Comparison of ENCODE assay signal across 9 mouse cellular contexts in the genomic region with DNA sequence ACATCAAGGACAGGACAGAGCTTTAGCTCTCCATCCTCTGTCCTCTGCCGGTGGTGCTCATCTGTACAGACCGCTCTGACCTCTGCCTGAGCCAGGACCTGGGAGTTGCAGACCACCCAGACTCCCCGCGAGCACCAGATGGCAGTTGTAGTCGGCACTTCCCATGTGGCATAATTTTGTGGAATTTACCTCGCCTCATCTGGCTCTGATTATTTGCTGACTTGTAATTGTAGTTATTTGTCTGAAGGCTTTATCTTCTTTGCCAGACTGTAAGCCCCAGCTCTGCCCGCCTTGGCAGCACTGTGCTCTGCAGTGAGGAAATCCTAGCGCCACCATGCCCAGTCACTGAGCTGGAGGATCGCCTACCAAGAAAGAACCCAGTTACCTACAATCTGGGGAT. TPM values are rescaled to one million over a fixed set of nuclear protein-coding genes. Genes with fewer than 3 reads are reported as not detected.
DNase-seq lines count a peak whose midpoint lies in the region; ATAC-seq and TF ChIP-seq lines count a peak whose summit lies in the region.
"Had no signal": no experiment of that assay in that cellular context is flagged by ENCODE, and none has a peak within 500 bp of the region (broad histone marks: within the 10 kb centered on the region; RNA-seq: fewer than 3 reads in every experiment).

No protein-coding gene starts in this region.

- no peak overlapping the region for H3K9ac ChIP-seq in heart, embryonic 11.5 days (ENCODE audit: low read depth, low read length)
- H3K9ac ChIP-seq in forebrain, embryonic 14.5 days (ENCODE audit: low read length) = peak overlapping the region; percentile 41; the same call in 1 of the 2 replicates

- 12% methylated on average over 9 of the region's 9 CpGs for WGBS in heart, embryonic 11.5 days (ENCODE audit: insufficient replicate concordance)
- 17% methylated on average over 9 of the region's 9 CpGs for WGBS in forebrain, embryonic 14.5 days

- no peaks in the 10 kb centered on the region for H3K9me3 ChIP-seq in heart, embryonic 11.5 days (replicated peaks; ENCODE audit: control insufficient read depth, low read length)
- H3K9me3 ChIP-seq in E14TG2a.4 (ENCODE audit: low read length) = no peaks in the 10 kb centered on the region
- no peaks in the 10 kb centered on the region for H3K9me3 ChIP-seq in forebrain, embryonic 14.5 days (replicated peaks; ENCODE audit: control insufficient read depth, low read length)

- peak overlapping the region; percentile 23 for H3K4me3 ChIP-seq in heart, embryonic 11.5 days (ENCODE audit: low read depth, low read length)
- peak overlapping the region; percentile 35 for H3K4me3 ChIP-seq in E14TG2a.4 (replicated peaks; ENCODE audit: low read length)
- H3K4me3 ChIP-seq in forebrain, embryonic 14.5 days (ENCODE audit: low read depth, low read length) = no peak overlapping the region
- H3K4me3 ChIP-seq: megakaryocyte, embryonic 14.5 days had no signal

- no peak overlapping the region for H3K27ac ChIP-seq in heart, embryonic 11.5 days (ENCODE audit: low read depth, low read length)
- H3K27ac ChIP-seq in forebrain, embryonic 14.5 days (ENCODE audit: low read depth, low read length) = no peak overlapping the region

- no peaks in the 10 kb centered on the region; the same call in 1 of the 2 replicates for H3K27me3 ChIP-seq in heart, embryonic 11.5 days (ENCODE audit: control insufficient read depth, insufficient read depth, low read length)
- no peaks in the 10 kb centered on the region for H3K27me3 ChIP-seq in E14TG2a.4 (ENCODE audit: insufficient read depth, low read length)
- no peaks in the 10 kb centered on the region for H3K27me3 ChIP-seq in forebrain, embryonic 14.5 days (replicated peaks; ENCODE audit: control insufficient read depth, insufficient read depth, low read length)

- no peaks in the 10 kb centered on the region for H3K36me3 ChIP-seq in heart, embryonic 11.5 days (ENCODE audit: control insufficient read depth, insufficient read depth, low read length)
- H3K36me3 ChIP-seq in E14TG2a.4 (ENCODE audit: insufficient read depth, low read length) = peaks cover 32% of the 10 kb centered on the region; the same call in 1 of the 2 replicates
- H3K36me3 ChIP-seq in forebrain, embryonic 14.5 days (ENCODE audit: control insufficient read depth, insufficient read depth, low read length) = no peaks in the 10 kb centered on the region

- peak overlapping the region; percentile 61 for H3K4me2 ChIP-seq in heart, embryonic 11.5 days
- peak overlapping the region; percentile 33 for H3K4me2 ChIP-seq in forebrain, embryonic 14.5 days (ENCODE audit: low read length)

- H3K4me1 ChIP-seq in heart, embryonic 11.5 days (ENCODE audit: control insufficient read depth, insufficient read depth, low read length) = 0 out of 2 replicates have a peak, but pooled peaks cover 2% of the 10 kb centered on the region
- peaks cover 82% of the 10 kb centered on the region for H3K4me1 ChIP-seq in E14TG2a.4 (replicated peaks; ENCODE audit: low read depth, low read length)
- H3K4me1 ChIP-seq in forebrain, embryonic 14.5 days (ENCODE audit: control insufficient read depth, insufficient read depth, low read length) = no peaks in the 10 kb centered on the region

- no peak for DNase-seq in heart, adult 18-20 months
- peak; percentile 44 for DNase-seq in forebrain, embryonic 14.5 days (ENCODE audit: low spot score)
- DNase-seq in mesoderm, embryonic 11.5 days (ENCODE audit: low read depth, low spot score) = peak; percentile 68
- no peak for DNase-seq in adrenal gland, postnatal 10 days
- DNase-seq in ovary, postnatal 14 days (ENCODE audit: low spot score) = no peak
- no peak for DNase-seq in left cerebral cortex, adult 8-10 months (ENCODE audit: low spot score in 2 of 2)

- ATAC-seq in heart, embryonic 11.5 days (replicated peaks; ENCODE audit: insufficient number of reproducible peaks, low FRiP score, low TSS enrichment) = no peak
- 0 out of 2 replicates have a peak, but pooled peaks have one; percentile 20 for ATAC-seq in forebrain, embryonic 14.5 days

- TF ChIP-seq CTCF in E14TG2a.4 (conservative IDR thresholded peaks at IDR 0.05; ENCODE audit: low read length) = no peak

RNA-seq across cellular contexts. Expression of gene Zfp281, which starts 35.8 kb away (rescaled TPM):
- 17.4 and 17.5 TPM in 2 replicates for polyA plus RNA-seq in heart, embryonic 11.5 days (2014; fragmentation: Nextera tagmentation; extraction: Ambion mirVana)
- total RNA-seq in heart, adult 18-20 months (2021) = 10 to 100 TPM in 1 of 2 experiments, 1 to 10 TPM in 1; 9.0 to 10.9 TPM
- polyA plus RNA-seq in forebrain, embryonic 14.5 days (2014; fragmentation: Nextera tagmentation; extraction: Ambion mirVana) = 26.7 and 28.4 TPM in 2 replicates
- total RNA-seq in adrenal gland, postnatal 10 days (2021) = 10 to 100 TPM; 14.8 to 17.1 TPM
- total RNA-seq in left cerebral cortex, adult 8-10 months (2022) = 10 to 100 TPM; 33.5 to 34.4 (median 33.7) TPM

Comparison
In these comparisons a context has a peak if more than half of its experiments do, and no peak if none do; other contexts are left out.
1. DNase-seq: peak in forebrain, embryonic 14.5 days (single experiment) and mesoderm, embryonic 11.5 days (single experiment); none in heart, adult 18-20 months (0 of 2), adrenal gland, postnatal 10 days (single experiment), ovary, postnatal 14 days (single experiment) and left cerebral cortex, adult 8-10 months (0 of 2).